ENCODE assay signal across 15 mouse cellular contexts in genomic region chr6:125236782-125237181, GRCm38 (mm10). TPM values are rescaled to one million over a fixed set of nuclear protein-coding genes. Genes with fewer than 3 reads are reported as not detected.
DNase-seq lines count a peak whose midpoint lies in the region; ATAC-seq lines count a peak whose summit lies in the region.
"Had no signal": no experiment of that assay in that cellular context is flagged by ENCODE, and none has a peak within 500 bp of the region (broad histone marks: within the 10 kb centered on the region; RNA-seq: fewer than 3 reads in every experiment).

TSS of gene Cd27 (minus strand) at chr6:125237010.

- peak; percentile 78 for DNase-seq in T-cell, adult 2 months (ENCODE audit: low spot score)
- DNase-seq in thymus, postnatal 10 days (ENCODE audit: low spot score in 2 of 2): peak; percentile 81 to 82
- no peak for DNase-seq in adrenal gland, postnatal 25 days
- DNase-seq: cerebellum, adult 2 months; heart, adult 11 months; kidney, adult 8-10 months; left cerebral cortex, postnatal 4 days; lung, adult 2 months had no signal

- ATAC-seq in hindbrain, embryonic 13.5 days (ENCODE audit: low FRiP score): no peak
- ATAC-seq in hindbrain, embryonic 16.5 days: no peak
- peak; percentile 46 for ATAC-seq in inflammation-experienced regulatory T-cells, adult 6 months
- no peak for ATAC-seq in frontal cortex, adult (ENCODE audit: low TSS enrichment)
- ATAC-seq: midbrain, embryonic 13.5 days had no signal

- H3K36me3 ChIP-seq in hindbrain, embryonic 13.5 days: no peaks in the 10 kb centered on the region
- H3K36me3 ChIP-seq in hindbrain, embryonic 16.5 days (ENCODE audit: control insufficient read depth, insufficient read depth, low read length): no peaks in the 10 kb centered on the region
- H3K36me3 ChIP-seq: midbrain, embryonic 13.5 days; neural tube, embryonic 15.5 days had no signal

- H3K27me3 ChIP-seq in hindbrain, embryonic 13.5 days: 0 out of 2 replicates have a peak, but pooled peaks cover 4% of the 10 kb centered on the region
- H3K27me3 ChIP-seq in hindbrain, embryonic 16.5 days (replicated peaks; ENCODE audit: control insufficient read depth, insufficient read depth, low read length): no peaks in the 10 kb centered on the region
- H3K27me3 ChIP-seq: midbrain, embryonic 13.5 days; neural tube, embryonic 15.5 days had no signal

- peaks cover 6% of the 10 kb centered on the region for H3K4me1 ChIP-seq in hindbrain, embryonic 13.5 days (replicated peaks)
- H3K4me1 ChIP-seq in hindbrain, embryonic 16.5 days (ENCODE audit: control insufficient read depth, insufficient read depth, low read depth, low read length): peaks cover 3% of the 10 kb centered on the region

- WGBS in hindbrain, embryonic 13.5 days: 22% methylated on average over 6 of the region's 6 CpGs
- WGBS in hindbrain, embryonic 16.5 days: 26% methylated on average over 6 of the region's 6 CpGs

- no peak within 1 kb of the TSS for H3K4me3 ChIP-seq in hindbrain, embryonic 13.5 days
- no peak within 1 kb of the TSS for H3K4me3 ChIP-seq in hindbrain, embryonic 16.5 days (ENCODE audit: low read length)
- H3K4me3 ChIP-seq: midbrain, embryonic 13.5 days; neural tube, embryonic 15.5 days had no signal

- no peak within 1 kb of the TSS for H3K4me2 ChIP-seq in hindbrain, embryonic 13.5 days
- H3K4me2 ChIP-seq in hindbrain, embryonic 16.5 days (ENCODE audit: low read length): no peak within 1 kb of the TSS
- H3K4me2 ChIP-seq: midbrain, embryonic 13.5 days; neural tube, embryonic 15.5 days had no signal

- H3K27ac ChIP-seq in hindbrain, embryonic 13.5 days: no peak within 1 kb of the TSS
- H3K27ac ChIP-seq in hindbrain, embryonic 16.5 days (ENCODE audit: low read depth, low read length): no peak within 1 kb of the TSS
- H3K27ac ChIP-seq: midbrain, embryonic 13.5 days; neural tube, embryonic 15.5 days had no signal

- no peaks in the 10 kb centered on the region for H3K9me3 ChIP-seq in hindbrain, embryonic 13.5 days
- H3K9me3 ChIP-seq in hindbrain, embryonic 16.5 days (ENCODE audit: control insufficient read depth, low read length): no peaks in the 10 kb centered on the region
- H3K9me3 ChIP-seq: midbrain, embryonic 13.5 days; neural tube, embryonic 15.5 days had no signal

- H3K9ac ChIP-seq in hindbrain, embryonic 13.5 days: 0 out of 2 replicates have a peak within 1 kb of the TSS, but pooled peaks have one; percentile 24
- no peak within 1 kb of the TSS for H3K9ac ChIP-seq in hindbrain, embryonic 16.5 days (ENCODE audit: low read depth, low read length)
- H3K9ac ChIP-seq: midbrain, embryonic 13.5 days; neural tube, embryonic 15.5 days had no signal

RNA-seq across cellular contexts. Expression of gene Cd27, which starts in this region (rescaled TPM):
- polyA plus RNA-seq in hindbrain, embryonic 13.5 days (2015; fragmentation: Nextera tagmentation; extraction: Ambion mirVana): 1.5 and 2.2 TPM in 2 replicates
- polyA plus RNA-seq in hindbrain, embryonic 16.5 days (2015; fragmentation: Nextera tagmentation; extraction: Ambion mirVana): 1.1 and 1.4 TPM in 2 replicates
- 100 to 1,000 TPM; 258 to 621 (median 560) TPM for polyA plus RNA-seq in inflammation-experienced regulatory T-cells, adult 6 months (2017; shearing (Covaris generic))
- 0.79 TPM in 1 of 2 replicates, not detected in the other for total RNA-seq in adrenal gland, postnatal 25 days (2021)
- total RNA-seq: layer of hippocampus, adult 8-10 months; left cerebral cortex, postnatal 4 days had no signal
- polyA plus RNA-seq: cerebellum, adult 2 months had no signal

Comparison
In these comparisons a context has a peak if more than half of its experiments do, and no peak if none do; other contexts are left out.
1. RNA of gene Cd27 (polyA plus RNA-seq): 258 to 621 TPM in inflammation-experienced regulatory T-cells, adult 6 months; 1.5 to 2.2 TPM in hindbrain, embryonic 13.5 days and 1.1 to 1.4 TPM in hindbrain, embryonic 16.5 days; every median in the first group is over 10 times any median in the second.